Mouse (Mus musculus): Measurements from ENCODE around the gene Gtf2a1l. TPM values are rescaled to one million over a fixed set of nuclear protein-coding genes. Genes with fewer than 3 reads are reported as not detected.

The Gtf2a1l gene
- polyA plus RNA-seq, 1 experiment, result 0.12 TPM

GRCm38 (mm10) chr17:88652702-88653374, 15.6 kb upstream of the Gtf2a1l start:
- peak; percentile 75 to 97 for DNase-seq (ENCODE audit: extremely low spot score in 1 of 2, low spot score in 1 of 2)

GRCm38 (mm10) chr17:88653375-88653769, 15.1 kb upstream of the Gtf2a1l start:
- no peak for DNase-seq (ENCODE audit: extremely low spot score in 1 of 2, low spot score in 1 of 2)

- DNase-seq (ENCODE audit: extremely low spot score in 1 of 2, low spot score in 1 of 2), result peak in 1 of 2 experiments; percentile 33
Observed at GRCm38 (mm10) chr17:88658510-88658909, 9.9 kb upstream of the Gtf2a1l start.

GRCm38 (mm10) chr17:88666076-88666475, 2.4 kb upstream of the Gtf2a1l start:
- DNase-seq (ENCODE audit: extremely low spot score in 1 of 2, low spot score in 1 of 2), result no peak

- DNase-seq (ENCODE audit: extremely low spot score in 1 of 2, low spot score in 1 of 2), result no peak
Observed at GRCm38 (mm10) chr17:88669921-88670320, 1.5 kb downstream of the Gtf2a1l start.

- DNase-seq (ENCODE audit: extremely low spot score in 1 of 2, low spot score in 1 of 2), result no peak
Observed at GRCm38 (mm10) chr17:88670800-88671199, 2.3 kb downstream of the Gtf2a1l start.

- DNase-seq (ENCODE audit: extremely low spot score in 1 of 2, low spot score in 1 of 2), result peak in 1 of 2 experiments; percentile 36
Observed at GRCm38 (mm10) chr17:88675310-88676309, 7.2 kb downstream of the Gtf2a1l start.

- no peak for DNase-seq (ENCODE audit: extremely low spot score in 1 of 2, low spot score in 1 of 2)
Observed at GRCm38 (mm10) chr17:88688226-88688625, 19.8 kb downstream of the Gtf2a1l start.

- no peak for DNase-seq (ENCODE audit: extremely low spot score in 1 of 2, low spot score in 1 of 2)
Observed at GRCm38 (mm10) chr17:88696656-88697333, 28.3 kb downstream of the Gtf2a1l start.

- no peak for DNase-seq (ENCODE audit: extremely low spot score in 1 of 2, low spot score in 1 of 2)
Observed at GRCm38 (mm10) chr17:88700901-88701300, 32.4 kb downstream of the Gtf2a1l start.

- DNase-seq (ENCODE audit: extremely low spot score in 1 of 2, low spot score in 1 of 2), result peak in 1 of 2 experiments; percentile 13
Observed at GRCm38 (mm10) chr17:88702345-88702744, 33.9 kb downstream of the Gtf2a1l start.

GRCm38 (mm10) chr17:88703112-88703511, 34.7 kb downstream of the Gtf2a1l start:
- DNase-seq (ENCODE audit: extremely low spot score in 1 of 2, low spot score in 1 of 2), result no peak

- DNase-seq (ENCODE audit: extremely low spot score in 1 of 2, low spot score in 1 of 2), result no peak
Observed at GRCm38 (mm10) chr17:88706231-88706649, 37.8 kb downstream of the Gtf2a1l start.

- DNase-seq (ENCODE audit: extremely low spot score in 1 of 2, low spot score in 1 of 2), result no peak
Observed at GRCm38 (mm10) chr17:88749646-88750045, 81.2 kb downstream of the Gtf2a1l start.

GRCm38 (mm10) chr17:88752827-88753471, 84.5 kb downstream of the Gtf2a1l start:
- peak in 1 of 2 experiments; percentile 54 for DNase-seq (ENCODE audit: extremely low spot score in 1 of 2, low spot score in 1 of 2)

GRCm38 (mm10) chr17:88753472-88753857, 85.0 kb downstream of the Gtf2a1l start:
- no peak for DNase-seq (ENCODE audit: extremely low spot score in 1 of 2, low spot score in 1 of 2)

- no peak for DNase-seq (ENCODE audit: extremely low spot score in 1 of 2, low spot score in 1 of 2)
Observed at GRCm38 (mm10) chr17:88755776-88756175, 87.3 kb downstream of the Gtf2a1l start.

- DNase-seq (ENCODE audit: extremely low spot score in 1 of 2, low spot score in 1 of 2), result peak; percentile 70 to 76
Observed at GRCm38 (mm10) chr17:88758003-88758437, 89.6 kb downstream of the Gtf2a1l start.

- no peak for DNase-seq (ENCODE audit: extremely low spot score in 1 of 2, low spot score in 1 of 2)
Observed at GRCm38 (mm10) chr17:88763396-88764135, 95.1 kb downstream of the Gtf2a1l start.

- DNase-seq (ENCODE audit: extremely low spot score in 1 of 2, low spot score in 1 of 2), result no peak
Observed at GRCm38 (mm10) chr17:88764136-88764485, 95.7 kb downstream of the Gtf2a1l start.

All from frontal cortex, adult 2 months (tissue).